Mouse (Mus musculus) liver, embryonic 14.5 days (tissue): ENCODE data around the gene Plekhs1.
"Not testable (repeated sequence)": the region's sequence is repeated elsewhere in the genome, so short reads cannot be mapped to it uniquely, and the experiment has no call there.

ENCODE experiments used
- CTCF ChIP-seq: IDR thresholded peaks from 2 replicates; pipeline ENCODE4 v1.5.1; 2016; ENCODE audit warnings: antibody characterized with exemption, low read depth, control low read depth
- EP300 ChIP-seq: IDR thresholded peaks from 2 replicates; pipeline ENCODE4 v1.6.1; 2016; ENCODE audit warnings: antibody characterized with exemption, low read depth

DNA sequence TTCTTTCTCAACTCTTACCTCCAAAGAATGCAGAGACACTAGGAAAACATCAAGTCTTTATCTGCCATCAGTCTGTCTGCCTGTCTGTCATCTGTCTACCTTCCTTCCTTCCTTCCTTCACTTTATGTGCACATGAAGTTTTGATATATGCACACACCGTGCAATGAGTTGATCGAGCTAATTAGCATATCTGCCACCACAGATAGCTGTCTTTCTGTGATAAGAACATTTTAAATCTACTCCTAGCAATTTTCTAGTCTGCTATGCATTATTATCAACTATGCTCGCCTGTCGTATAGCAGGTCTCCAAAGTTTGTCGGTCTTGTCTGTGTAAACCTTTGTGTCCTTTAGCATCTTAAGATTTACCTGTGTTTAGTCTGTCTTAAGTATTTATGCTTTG lies 42.1 kb downstream of the Plekhs1 start:
- not testable (repeated sequence) for TF ChIP-seq EP300, CTCF
